Mouse (Mus musculus) spleen, adult 2 months (tissue): ENCODE results near the gene Zc3h12d.

Experiments
- CTCF ChIP-seq: fragments of 200-500 bp; IDR thresholded peaks from 2 replicates; pipeline ENCODE4 v1.5.1; 2011; ENCODE audit warnings: mild to moderate bottlenecking, inconsistent platforms; ENCODE audit not compliant: insufficient read depth, insufficient read length, insufficient replicate concordance; ENCODE audit errors: extremely low read depth
- POLR2A ChIP-seq: fragments of 200-500 bp; IDR thresholded peaks from 2 replicates; pipeline ENCODE4 v1.6.1; 2011; ENCODE audit warnings: low read depth, low read length, inconsistent platforms

DNA sequence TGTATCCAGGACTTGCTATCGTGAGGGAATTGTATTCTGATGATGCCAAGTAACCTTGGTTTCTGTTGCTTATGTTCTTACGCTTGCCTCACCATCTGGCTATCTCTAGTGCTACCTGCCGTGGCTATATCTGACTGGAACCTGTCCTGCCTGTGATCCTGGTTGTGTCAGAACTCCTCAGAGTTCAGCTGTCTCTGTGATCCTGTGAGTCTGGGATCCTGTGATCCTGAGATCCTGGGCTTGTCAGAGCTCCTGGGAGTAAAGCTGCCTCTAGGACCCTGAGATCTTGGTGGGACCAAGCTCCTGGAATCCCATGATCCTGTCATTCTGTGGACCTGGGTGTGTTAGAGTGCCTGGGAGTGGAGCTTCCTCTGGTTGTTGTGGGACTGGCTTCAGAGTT lies 49.7 kb downstream of the Zc3h12d start:
- no peak for TF ChIP-seq POLR2A
- no peak for TF ChIP-seq CTCF
